Mouse (Mus musculus) central nervous system, embryonic 14 days (tissue): ENCODE measurements around the gene Tmem159. TPM values are rescaled to one million over a fixed set of nuclear protein-coding genes. Genes with fewer than 3 reads are reported as not detected.

Source experiments
- polyA plus RNA-seq: library from polyadenylated mRNA; depleted of rRNA; stranded (reverse); fragments of >200 nt; gene quantifications from 2 replicates; pipeline ENCODE4 v1.2.3, GENCODE M21; 2012; rRNA removed

Tmem159 gene
- polyA plus RNA-seq: 5.0 and 8.3 TPM in 2 replicates

DNA sequence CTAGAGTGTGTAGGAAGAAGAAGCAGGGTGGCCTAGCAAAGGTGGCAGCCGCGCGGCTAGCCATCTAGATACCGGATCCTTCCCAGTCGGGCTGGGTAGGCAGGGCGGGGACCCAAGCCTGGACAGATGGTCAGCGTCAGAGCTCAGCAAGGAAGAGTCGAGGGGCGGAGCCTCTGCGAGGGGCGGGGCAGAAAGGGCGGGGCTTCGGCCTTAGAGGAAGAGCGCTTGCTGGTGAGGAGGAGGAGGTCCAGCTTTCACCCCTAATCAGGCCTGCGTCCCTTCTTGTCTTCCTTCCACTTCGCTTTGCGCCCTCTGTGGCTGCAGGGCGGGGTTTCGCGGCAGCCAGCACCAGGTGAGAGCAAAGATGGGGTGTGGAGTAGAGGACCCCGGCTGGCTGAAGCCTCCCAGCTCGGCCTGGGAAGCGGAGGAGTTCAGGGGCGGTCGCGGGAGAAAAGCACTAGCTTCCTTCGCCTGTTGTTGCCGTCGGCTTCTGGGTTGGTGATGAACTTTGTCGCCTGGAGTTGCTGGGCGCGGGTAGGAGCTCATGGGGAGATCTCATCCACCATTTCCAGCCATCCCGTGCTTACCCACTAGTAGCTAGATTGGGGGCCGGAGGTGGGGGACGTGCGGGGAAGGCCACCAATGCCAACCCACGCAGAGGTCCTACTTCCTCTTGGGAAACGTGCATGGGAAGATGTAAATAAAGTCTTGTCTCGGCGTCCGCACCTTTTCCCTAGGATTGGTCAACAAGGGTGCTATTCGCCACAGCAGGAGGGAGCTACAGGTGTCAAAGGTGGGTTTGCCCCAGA, at the start of gene Tmem159:
Gene Tmem159 (plus strand): TSS at position 190 of the 809 bp plus-strand sequence.

DNA sequence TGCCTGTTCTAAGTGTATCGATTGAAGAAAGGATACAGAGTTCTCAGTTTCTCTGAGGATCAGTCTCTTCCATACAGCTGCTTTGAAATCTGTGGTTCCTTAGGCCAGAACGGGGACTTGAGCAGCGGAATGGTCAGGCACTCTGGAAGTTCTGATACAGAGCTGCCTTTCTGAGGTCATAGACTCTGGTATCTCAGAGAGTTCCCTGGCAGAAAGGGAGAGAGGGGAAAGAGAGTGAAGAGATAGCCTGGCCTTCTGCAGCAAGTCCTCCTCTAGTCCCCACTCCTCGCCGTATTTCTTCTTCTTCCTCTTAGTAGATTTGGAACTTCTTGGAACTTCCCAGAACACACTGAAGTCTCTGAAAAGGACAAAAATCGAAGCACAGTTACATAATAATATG, 7.0 kb upstream of the Tmem159 start, which contains the start of gene Dnah3:
Gene Dnah3 (minus strand): TSS at position 101 of the 400 bp plus-strand sequence.

DNA sequence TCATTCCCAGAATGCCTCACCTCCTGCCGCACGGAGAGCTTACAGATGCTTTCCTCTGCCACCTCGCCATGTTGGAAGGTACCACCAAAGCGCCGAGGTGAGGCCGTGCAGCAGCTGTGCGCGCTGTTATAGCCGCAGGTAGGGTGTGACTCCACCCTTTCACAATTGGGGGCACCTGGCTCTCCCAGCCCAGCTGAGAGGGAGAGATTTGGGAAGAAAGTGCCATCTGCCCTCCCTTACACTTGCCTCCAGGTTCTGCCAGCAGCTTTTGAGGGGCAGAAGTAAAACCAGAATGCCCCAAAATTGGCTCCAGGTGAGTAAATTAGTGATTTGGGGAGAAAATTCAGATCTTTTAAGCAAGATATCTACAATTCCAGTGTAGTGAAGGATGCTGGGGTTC, 43.0 kb downstream of the Tmem159 start, which contains the start of gene Zp2:
Gene Zp2 (minus strand): TSS at position 101 of the 400 bp plus-strand sequence.

Other genes with a start within 250 kb of the Tmem159 start
- gene Lyrm1, start 206.5 kb upstream of the Tmem159 start, polyA plus RNA-seq: 9.8 and 10.6 TPM in 2 replicates
- gene Dcun1d3, start 206.1 kb upstream of the Tmem159 start, polyA plus RNA-seq: 8.9 and 9.3 TPM in 2 replicates
- gene Dnah3, start 7.1 kb upstream of the Tmem159 start, polyA plus RNA-seq: 0.14 and 0.17 TPM in 2 replicates
- gene Zp2, start 42.9 kb downstream of the Tmem159 start, polyA plus RNA-seq: 0.02 and 0.19 TPM in 2 replicates
- 0.02 and 0.03 TPM in 2 replicates for gene Anks4b, start 71.5 kb downstream of the Tmem159 start, polyA plus RNA-seq
- gene Crym, start 99.8 kb downstream of the Tmem159 start, polyA plus RNA-seq: 17.0 and 30.3 TPM in 2 replicates
- gene Abca14, start 101.6 kb downstream of the Tmem159 start, polyA plus RNA-seq: not detected in 2 replicates
- not detected in 2 replicates for gene Abca15, start 226.3 kb downstream of the Tmem159 start, polyA plus RNA-seq